Mouse (Mus musculus) embryonic fibroblast, embryonic 13.5 days (primary cell): ENCODE measurements around the gene Zfp428. TPM values are rescaled to one million over a fixed set of nuclear protein-coding genes. Genes with fewer than 3 reads are reported as not detected.

ENCODE experiments used
- H3K27ac ChIP-seq: 2 replicates; pipeline ENCODE4 v1.5.1; 2012; ENCODE audit warnings: low read length, control low read depth, inconsistent platforms; ENCODE audit not compliant: insufficient read depth
- H3K4me1 ChIP-seq: 2 replicates; pipeline ENCODE4 v1.6.1; 2011; ENCODE audit warnings: low read length; ENCODE audit not compliant: control insufficient read depth, insufficient read depth
- H3K4me3 ChIP-seq: 2 replicates; pipeline ENCODE4 v1.5.1; 2011; ENCODE audit warnings: mild to moderate bottlenecking, control low read depth, low read length; ENCODE audit not compliant: insufficient read depth
- CTCF ChIP-seq: IDR thresholded peaks from 2 replicates; pipeline ENCODE4 v1.5.1; 2011; ENCODE audit warnings: mild to moderate bottlenecking, control low read depth, low read length, moderate library complexity, borderline replicate concordance; ENCODE audit not compliant: insufficient read depth
- POLR2A ChIP-seq: IDR thresholded peaks from 2 replicates; pipeline ENCODE4 v1.6.1; 2011; ENCODE audit warnings: low read depth, mild to moderate bottlenecking, control low read depth, low read length, moderate library complexity
- polyA plus RNA-seq: library from polyadenylated mRNA; stranded (reverse); fragments of >200 nt; gene quantifications from 2 replicates; pipeline ENCODE4 v1.2.4, GENCODE M21; 2011; ENCODE audit warnings: low read depth; ENCODE audit not compliant: missing spikeins, insufficient read length

The Zfp428 gene
- polyA plus RNA-seq, 1 experiment = 8.9 TPM

DNA sequence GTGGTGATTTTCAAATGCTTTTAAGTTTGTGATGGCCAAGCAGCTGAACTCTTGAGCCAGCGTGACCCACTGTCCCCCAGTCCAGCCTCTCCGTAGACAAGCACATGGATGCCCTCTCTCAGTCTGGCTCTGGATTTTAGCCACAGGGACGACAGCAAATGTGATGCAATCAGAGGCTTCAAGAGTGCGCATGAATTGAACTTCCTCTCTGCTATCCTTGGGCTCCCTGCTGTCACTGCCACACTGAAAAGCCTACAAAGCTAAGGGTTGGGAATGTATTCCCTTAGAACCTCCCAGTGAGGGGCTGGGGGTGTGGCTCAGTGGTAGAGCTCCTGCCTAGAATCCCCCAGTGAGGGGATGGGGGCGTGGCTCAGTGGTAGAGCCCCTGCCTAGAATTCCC is 31.9 kb downstream of the Zfp428 start:
- Histone ChIP-seq H3K27ac (no peak overlapping the region), H3K4me1 (no peaks in the 10 kb centered on the region), H3K4me3 (no peak overlapping the region)
- TF ChIP-seq POLR2A (no peak), CTCF (no peak)

DNA sequence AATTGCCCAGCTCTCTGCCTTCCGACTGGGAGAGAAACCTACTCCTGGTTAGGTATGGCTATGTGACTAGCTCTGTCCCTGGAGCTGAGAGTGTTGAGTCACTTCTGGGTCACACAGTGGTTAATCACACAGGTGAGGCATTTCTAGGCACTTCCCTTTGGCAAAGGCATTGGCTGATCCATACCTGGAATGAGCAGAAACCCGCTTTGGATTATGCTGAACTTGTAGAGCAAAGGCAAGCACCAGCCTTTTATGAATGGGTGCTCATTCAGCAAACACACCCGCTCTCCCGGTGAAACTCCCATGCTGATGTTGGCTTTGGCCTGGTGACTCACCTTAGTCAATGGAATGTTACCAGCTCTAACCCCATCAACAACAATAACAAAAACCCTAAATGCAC is 32.9 kb downstream of the Zfp428 start:
- no peaks in the 10 kb centered on the region for H3K4me1 ChIP-seq
- no peak overlapping the region for H3K27ac ChIP-seq
- H3K4me3 ChIP-seq = no peak overlapping the region
- no peak for TF ChIP-seq POLR2A
- no peak for TF ChIP-seq CTCF

DNA sequence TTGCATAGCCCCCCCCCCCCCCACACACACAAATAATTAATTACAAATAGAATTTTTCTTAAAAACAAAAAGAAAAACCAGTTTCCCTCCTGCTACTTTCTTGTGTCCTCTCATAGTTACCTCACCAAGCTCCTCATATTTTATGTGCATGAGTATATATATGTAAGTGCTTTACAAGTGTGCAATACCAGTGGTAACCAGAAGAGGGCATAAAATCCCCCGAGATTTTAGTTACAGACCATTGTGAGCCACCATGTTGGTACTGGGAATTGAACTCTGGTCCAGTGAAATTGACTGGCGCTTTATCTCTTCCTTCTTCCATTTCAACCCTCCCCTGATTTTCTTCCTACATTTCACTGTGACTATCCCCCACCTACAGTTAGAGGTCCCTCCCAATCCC is 37.7 kb downstream of the Zfp428 start:
- Histone ChIP-seq H3K4me1 (no peaks in the 10 kb centered on the region), H3K4me3 (no peak overlapping the region), H3K27ac (no peak overlapping the region)
- TF ChIP-seq POLR2A (no peak), CTCF (no peak)

DNA sequence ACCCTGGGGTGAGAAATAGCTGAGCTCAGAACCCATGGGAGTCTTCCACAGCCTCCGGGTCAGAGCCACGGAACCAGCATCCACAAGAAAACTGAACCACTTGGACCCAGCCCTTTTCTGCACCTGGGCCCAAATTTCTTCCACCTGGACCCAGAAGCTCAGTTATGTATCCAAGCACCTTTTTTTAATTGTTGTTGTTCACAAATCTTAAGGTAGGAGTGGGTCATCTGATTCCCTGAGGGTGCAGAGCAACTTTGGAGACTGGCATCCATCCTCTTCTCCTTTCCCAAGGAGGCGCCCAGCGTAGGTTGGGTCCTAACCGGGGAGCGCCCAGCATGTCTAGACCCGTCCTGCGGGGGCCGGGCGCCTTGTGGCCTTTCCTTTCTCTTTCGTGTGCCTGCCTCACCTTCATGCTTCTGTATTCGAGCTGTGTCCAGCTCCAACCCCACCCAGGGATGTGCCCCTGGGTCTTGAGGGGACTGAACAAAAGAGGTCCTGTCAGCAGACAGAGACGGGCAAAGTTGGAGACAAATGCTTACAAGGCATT is 39.3 kb downstream of the Zfp428 start, which contains the start of the genes Pinlyp and Xrcc1:
Gene Pinlyp (minus strand): TSS at position 51 of the 547 bp plus-strand sequence.
Gene Xrcc1 (plus strand): TSS at position 222 of the 547 bp plus-strand sequence.
- H3K4me1 ChIP-seq = no peaks in the 10 kb centered on the region
- TF ChIP-seq POLR2A (no peak), CTCF (no peak)
- H3K27ac ChIP-seq = no peak within 1 kb of the TSS
- peak within 1 kb of the TSS; percentile 71 for H3K4me3 ChIP-seq

DNA sequence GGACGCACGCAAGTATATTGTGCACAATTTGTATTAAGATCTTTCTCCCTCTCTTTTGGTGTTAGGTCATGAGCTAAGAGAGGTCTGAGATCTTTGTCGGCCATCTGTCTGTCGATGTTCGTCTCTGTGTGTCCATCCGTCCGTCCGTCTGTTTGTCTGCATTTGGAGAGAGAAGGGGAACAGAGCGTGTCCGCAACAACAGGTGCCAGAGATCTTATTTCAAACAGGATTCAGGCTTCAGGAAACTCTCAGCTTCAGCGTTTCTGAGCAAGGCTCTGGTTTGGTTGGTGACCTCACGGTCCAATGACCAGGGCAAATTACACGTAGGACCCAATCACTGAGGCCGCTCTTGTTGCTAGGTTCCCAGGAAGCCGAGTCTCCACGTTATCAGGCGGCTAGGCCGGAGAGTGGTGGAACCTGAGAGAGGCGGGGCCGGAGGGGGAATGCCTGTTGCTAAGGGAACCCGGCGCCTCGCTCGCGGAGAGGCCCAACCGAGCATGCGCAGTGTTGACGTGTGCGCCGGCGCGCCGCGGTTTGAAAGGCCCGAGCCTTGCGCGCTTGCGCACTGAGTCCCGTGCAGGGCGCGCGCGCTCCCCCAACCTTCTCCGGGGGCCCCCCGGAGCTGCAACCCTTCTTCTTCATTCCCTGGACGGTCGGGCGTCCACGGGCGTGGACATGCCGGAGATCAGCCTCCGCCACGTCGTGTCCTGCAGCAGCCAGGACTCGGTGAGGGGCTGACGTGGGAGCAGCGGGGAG is 40.0 kb downstream of the Zfp428 start:
- Histone ChIP-seq H3K4me3 (peak overlapping the region; percentile 71), H3K27ac (no peak overlapping the region), H3K4me1 (no peaks in the 10 kb centered on the region)
- TF ChIP-seq POLR2A (peak; percentile 78), CTCF (no peak)

DNA sequence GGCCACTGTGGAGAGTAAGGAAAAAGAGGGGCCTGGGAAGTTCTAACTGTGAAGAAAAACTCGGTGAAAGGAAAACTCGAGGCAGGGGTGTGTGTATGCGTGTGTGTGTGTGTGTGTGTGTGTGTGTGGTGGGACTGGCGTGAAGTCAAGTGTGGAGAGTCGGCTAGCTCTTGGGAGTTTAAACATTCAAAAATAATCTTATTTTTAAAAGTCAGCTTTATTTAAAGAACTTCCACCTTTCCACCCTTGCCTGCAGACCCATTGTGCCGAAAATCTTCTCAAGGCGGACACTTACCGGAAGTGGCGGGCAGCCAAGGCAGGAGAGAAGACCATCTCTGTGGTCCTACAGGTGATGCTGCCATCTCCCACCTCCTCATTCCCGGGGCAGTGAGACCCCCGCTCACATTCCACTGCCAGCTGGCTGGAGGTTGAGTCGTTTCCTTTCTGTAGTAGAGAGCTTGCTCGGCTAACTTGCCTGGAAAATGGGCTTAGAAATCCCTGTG is 40.8 kb downstream of the Zfp428 start:
- TF ChIP-seq POLR2A (no peak), CTCF (no peak)
- H3K4me3 ChIP-seq = peak overlapping the region; percentile 71
- no peak overlapping the region for H3K27ac ChIP-seq
- H3K4me1 ChIP-seq = no peaks in the 10 kb centered on the region

DNA sequence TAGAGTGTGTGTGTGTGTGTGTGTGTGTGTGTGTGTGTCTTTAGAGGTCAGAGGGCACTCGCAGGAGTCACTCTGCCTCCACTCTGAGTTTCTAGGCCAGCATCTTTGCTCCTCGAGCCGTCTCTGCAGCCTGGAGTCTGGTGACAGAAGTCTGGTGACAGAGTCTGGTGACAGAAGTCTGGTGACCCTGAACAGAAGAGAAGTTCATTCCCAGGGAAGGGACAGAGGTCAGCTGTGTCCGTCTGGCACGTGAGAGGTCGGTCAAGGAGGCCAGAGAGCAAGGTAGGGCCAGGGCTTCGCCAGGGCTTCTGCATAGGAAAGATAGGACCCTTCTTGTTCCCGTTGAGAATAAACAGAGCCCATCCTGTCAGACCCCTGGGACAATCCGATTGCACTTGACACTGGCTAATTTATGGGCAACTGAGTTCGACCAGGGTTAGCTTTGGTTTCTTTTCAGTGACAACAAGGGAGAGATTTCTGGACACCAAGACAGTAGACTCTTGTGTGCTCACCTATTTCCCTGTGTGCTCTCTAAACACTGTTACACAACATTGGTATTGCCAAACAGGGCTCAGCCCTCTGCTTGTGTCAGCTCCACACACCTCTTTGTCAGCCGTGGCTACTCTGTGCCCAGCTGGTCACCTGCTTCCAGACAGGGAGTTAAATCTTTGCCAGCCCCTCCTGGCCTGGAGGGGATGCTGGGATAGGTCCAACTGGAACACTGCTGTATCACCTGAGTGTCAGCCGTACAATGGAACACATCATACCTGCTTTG is 45.4 kb downstream of the Zfp428 start:
- H3K4me1 ChIP-seq = no peaks in the 10 kb centered on the region
- no peak overlapping the region for H3K4me3 ChIP-seq
- H3K27ac ChIP-seq = no peak overlapping the region
- no peak for TF ChIP-seq POLR2A
- TF ChIP-seq CTCF = no peak

DNA sequence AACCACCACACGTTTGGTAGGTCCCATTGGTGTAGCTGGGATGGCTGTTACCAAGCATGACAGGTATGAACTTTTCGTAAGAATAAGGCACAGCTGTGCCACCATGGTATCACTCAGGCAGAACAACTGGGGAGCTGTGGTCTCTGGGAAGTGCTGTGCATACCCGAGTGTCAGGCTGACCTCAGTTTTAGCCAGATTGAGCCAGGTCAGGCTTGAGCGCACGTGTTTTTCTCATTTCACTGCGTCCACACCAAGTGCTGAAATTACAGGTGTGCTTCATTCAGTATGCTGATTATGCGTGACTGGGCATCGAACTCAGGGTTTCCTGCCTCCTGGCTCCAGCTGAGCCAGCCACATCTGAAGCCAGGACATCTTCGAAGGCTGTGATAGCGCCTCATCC is 49.0 kb downstream of the Zfp428 start:
- no peak overlapping the region for H3K4me3 ChIP-seq
- TF ChIP-seq POLR2A (no peak), CTCF (no peak)
- H3K4me1 ChIP-seq = no peaks in the 10 kb centered on the region
- no peak overlapping the region for H3K27ac ChIP-seq

DNA sequence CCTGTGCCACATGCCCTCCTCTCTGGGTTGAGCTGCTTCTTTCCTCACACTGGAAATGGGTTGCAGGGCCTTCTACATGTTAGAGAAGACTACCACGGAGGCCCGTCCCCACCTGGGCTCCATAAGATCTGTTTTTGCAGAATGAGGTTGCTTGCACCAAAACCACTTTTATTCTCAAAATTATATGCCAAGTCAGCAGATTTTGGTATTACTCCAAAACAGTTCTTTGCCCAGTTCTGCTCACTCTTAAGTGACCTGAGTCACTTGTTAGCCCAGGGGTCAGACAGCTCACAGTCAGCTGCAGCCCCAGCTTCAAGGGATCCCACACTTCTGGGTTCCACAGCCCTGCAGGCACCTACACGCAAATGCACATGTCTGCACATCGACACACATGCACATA is 54.6 kb downstream of the Zfp428 start:
- TF ChIP-seq POLR2A (no peak), CTCF (no peak)
- H3K27ac ChIP-seq = no peak overlapping the region
- no peaks in the 10 kb centered on the region for H3K4me1 ChIP-seq
- no peak overlapping the region for H3K4me3 ChIP-seq

DNA sequence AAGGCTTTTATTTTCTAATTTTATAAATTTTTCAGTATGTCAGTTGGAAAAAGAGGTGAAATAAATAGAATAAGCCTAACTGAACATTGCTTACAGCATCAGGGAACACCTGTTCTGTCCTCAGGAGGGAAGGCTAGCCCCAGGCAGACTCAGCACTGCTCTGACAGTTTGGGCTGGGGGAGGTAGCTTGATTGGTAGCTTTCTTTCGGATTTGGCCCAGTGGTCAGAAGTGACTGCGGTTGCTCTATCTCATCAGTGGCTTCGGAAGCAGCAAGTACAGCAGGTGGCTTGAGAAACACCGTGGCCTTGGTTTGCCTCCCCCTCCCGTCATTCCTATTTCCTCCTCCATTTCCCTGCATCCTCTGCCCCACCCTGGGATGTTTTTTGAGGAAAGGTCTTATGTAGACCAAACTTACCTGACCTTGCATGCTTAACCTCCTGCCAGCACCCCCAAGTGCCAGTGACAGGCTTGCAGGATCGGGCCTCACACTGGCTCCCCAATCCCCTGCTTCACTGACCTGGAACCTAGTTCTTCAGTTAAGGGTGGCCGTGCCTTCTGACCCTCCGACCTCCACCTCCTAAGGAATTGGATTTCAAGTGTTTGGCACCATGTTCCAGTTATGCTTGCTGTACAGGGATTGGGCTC is 56.5 kb downstream of the Zfp428 start:
- Histone ChIP-seq H3K27ac (no peak overlapping the region), H3K4me1 (no peaks in the 10 kb centered on the region), H3K4me3 (no peak overlapping the region)
- no peak for TF ChIP-seq POLR2A
- no peak for TF ChIP-seq CTCF
